Mouse (Mus musculus): ENCODE results near the gene Maz.

- no peak for TF ChIP-seq EP300 (IDR thresholded peaks at IDR 0.05; ENCODE audit: low read depth)
- no peak for TF ChIP-seq CTCF (IDR thresholded peaks at IDR 0.05; ENCODE audit: low read depth)
Observed at GRCm38 (mm10) chr7:127020491-127020890, 6.3 kb downstream of the Maz start.

Measured in liver, embryonic 14.5 days (tissue).